Mouse (Mus musculus): Measurements from ENCODE around the gene Aak1. TPM values are rescaled to one million over a fixed set of nuclear protein-coding genes. Genes with fewer than 3 reads are reported as not detected.

Aak1 gene
- total RNA-seq, 2 experiments from 2014 or later: 15.8 to 39.4 TPM

DNA sequence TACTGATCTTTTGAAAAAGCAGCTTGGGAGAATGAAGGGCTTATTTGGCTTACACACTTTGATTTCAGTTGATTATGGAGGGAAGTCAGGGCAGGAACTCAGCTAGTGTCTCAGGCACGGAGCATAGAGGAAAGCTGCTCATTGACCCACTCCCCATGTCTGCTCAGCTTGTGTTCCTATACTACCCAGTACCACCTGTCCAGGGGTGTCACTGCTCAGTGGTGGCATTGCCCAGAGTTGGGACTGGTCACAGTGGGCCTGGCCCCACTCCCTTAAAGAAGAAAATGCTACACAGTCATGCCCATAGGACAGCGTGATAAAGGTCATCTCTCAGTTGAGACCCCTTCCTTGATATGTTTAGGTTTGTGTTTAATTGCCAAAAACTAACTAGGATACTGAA, 34.9 kb downstream of the Aak1 start:
- ATAC-seq (replicated peaks; ENCODE audit: low FRiP score, poor library complexity, severe bottlenecking): no peak

DNA sequence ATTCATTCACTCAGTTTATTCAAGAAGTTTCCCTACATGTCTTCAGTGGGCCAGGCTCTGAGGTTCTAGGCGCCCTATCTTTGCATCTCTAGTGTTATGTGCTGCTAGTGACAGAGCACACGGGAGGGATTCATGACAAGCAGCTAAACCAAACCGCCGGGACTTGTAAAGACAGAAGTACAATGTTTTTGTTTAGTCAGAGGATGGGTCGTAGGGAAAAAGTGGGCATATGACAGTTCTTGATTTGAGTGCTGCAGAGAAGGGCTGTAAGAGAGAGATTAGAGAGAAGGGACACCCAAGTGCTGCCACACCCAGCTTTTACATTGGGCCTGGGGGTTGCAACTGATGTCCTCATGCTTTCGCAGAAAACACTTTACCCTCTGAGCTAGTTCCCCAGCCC, 35.4 kb downstream of the Aak1 start:
- peak; percentile 72 for ATAC-seq (replicated peaks; ENCODE audit: low FRiP score, poor library complexity, severe bottlenecking)

GRCm38 (mm10) chr6:86885816-86886529, 36.7 kb downstream of the Aak1 start:
- no peak for ATAC-seq (replicated peaks; ENCODE audit: low FRiP score, poor library complexity, severe bottlenecking)

DNA sequence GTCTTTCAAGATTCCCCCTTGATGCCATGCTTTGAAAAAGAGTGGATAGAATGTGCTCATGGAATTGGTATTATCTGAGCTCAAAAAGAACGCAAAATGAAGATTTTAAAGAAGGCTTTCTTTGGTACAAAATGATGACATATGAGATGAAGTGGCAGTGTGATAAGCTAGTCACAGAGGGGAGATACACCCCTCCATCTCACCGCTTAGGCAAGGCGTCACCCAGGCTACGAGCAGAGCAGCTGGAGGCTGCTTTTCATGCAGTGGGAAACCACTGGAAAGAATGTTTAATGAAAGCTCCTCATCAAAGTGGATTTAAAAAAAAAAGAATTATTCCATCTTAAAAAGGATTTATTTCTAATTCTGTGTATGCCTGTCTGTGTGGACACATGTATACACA, 37.5 kb downstream of the Aak1 start:
- no peak for ATAC-seq (replicated peaks; ENCODE audit: low FRiP score, poor library complexity, severe bottlenecking)

GRCm38 (mm10) chr6:86897520-86897919, 48.2 kb downstream of the Aak1 start:
- no peak for ATAC-seq (replicated peaks; ENCODE audit: low FRiP score, poor library complexity, severe bottlenecking)

DNA sequence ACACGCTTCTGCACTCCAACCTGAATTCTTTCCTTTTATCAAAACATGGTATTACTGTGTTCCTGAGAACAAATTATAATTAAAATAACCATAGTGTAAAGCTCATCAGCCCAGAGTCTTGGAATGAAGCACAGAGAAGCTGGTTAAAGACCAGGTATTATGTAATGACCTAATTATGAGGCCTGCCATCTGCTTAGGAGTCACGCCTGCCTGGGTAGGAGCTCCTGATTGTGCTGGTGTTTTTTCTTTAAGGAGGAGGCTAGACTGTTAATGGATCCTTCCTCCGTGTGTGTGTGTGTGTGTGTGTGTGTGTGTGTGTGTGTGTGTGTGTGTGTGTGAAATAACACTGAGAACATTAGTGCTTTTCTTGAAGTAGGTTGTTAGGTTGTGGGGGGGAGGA, 49.7 kb downstream of the Aak1 start:
- ATAC-seq (replicated peaks; ENCODE audit: low FRiP score, poor library complexity, severe bottlenecking): no peak

GRCm38 (mm10) chr6:86899965-86900364, 50.6 kb downstream of the Aak1 start:
- no peak for ATAC-seq (replicated peaks; ENCODE audit: low FRiP score, poor library complexity, severe bottlenecking)

- no peak for ATAC-seq (replicated peaks; ENCODE audit: low FRiP score, poor library complexity, severe bottlenecking)
These were observed 51.2 kb downstream of the Aak1 start for GRCm38 (mm10) chr6:86900546-86900945.

DNA sequence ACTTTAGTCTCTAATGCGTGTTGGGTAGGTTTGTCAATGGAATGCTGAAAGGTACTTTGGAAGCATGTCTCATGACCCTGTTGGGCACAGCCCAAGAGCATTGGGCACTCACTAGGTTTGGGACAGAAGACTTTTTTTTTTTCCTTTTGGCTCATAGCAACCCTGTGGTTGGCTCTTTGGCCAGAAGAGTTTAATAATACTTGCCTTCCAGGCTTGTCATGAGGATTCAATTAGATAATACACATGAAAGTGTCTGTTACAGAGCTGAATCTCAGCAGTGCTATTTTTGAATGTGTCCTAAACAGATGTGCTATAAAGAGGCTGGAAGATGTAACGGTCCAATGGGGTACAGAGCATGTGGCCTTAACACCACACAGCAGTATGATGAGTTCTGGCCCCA, 56.2 kb downstream of the Aak1 start:
- no peak for ATAC-seq (replicated peaks; ENCODE audit: low FRiP score, poor library complexity, severe bottlenecking)

GRCm38 (mm10) chr6:86907191-86907590, 57.9 kb downstream of the Aak1 start:
- no peak for ATAC-seq (replicated peaks; ENCODE audit: low FRiP score, poor library complexity, severe bottlenecking)

- no peak for ATAC-seq (replicated peaks; ENCODE audit: low FRiP score, poor library complexity, severe bottlenecking)
These were observed 59.3 kb downstream of the Aak1 start for GRCm38 (mm10) chr6:86908561-86909150.

- ATAC-seq (replicated peaks; ENCODE audit: low FRiP score, poor library complexity, severe bottlenecking): no peak
These were observed 60.6 kb downstream of the Aak1 start for GRCm38 (mm10) chr6:86909881-86910280.

- ATAC-seq (replicated peaks; ENCODE audit: low FRiP score, poor library complexity, severe bottlenecking): no peak
These were observed 67.0 kb downstream of the Aak1 start for GRCm38 (mm10) chr6:86916157-86916820.

DNA sequence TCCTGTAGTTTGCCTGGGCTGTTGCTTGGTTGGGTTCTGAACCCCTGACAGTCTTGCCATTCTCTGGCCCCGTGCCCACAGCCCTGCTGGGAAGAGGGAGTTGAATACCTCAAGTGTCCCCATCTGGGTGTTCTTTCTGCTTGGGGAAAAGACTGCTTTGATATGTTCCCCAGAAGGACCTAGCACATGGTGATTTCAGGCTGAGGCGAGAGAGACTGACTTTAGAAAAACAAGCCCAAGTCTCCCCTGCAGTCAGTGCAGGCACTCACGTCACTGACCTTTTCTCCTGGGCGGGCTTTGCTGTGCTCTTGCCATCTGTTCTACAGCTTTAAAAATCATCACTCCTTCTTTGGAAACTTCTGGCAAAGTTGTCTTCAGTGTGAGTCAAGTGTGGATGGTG, 67.9 kb downstream of the Aak1 start:
- no peak for ATAC-seq (replicated peaks; ENCODE audit: low FRiP score, poor library complexity, severe bottlenecking)

- no peak for ATAC-seq (replicated peaks; ENCODE audit: low FRiP score, poor library complexity, severe bottlenecking)
These were observed 68.9 kb downstream of the Aak1 start for GRCm38 (mm10) chr6:86918058-86918835.

GRCm38 (mm10) chr6:86921880-86922279, 72.6 kb downstream of the Aak1 start:
- peak; percentile 76 for ATAC-seq (replicated peaks; ENCODE audit: low FRiP score, poor library complexity, severe bottlenecking)

DNA sequence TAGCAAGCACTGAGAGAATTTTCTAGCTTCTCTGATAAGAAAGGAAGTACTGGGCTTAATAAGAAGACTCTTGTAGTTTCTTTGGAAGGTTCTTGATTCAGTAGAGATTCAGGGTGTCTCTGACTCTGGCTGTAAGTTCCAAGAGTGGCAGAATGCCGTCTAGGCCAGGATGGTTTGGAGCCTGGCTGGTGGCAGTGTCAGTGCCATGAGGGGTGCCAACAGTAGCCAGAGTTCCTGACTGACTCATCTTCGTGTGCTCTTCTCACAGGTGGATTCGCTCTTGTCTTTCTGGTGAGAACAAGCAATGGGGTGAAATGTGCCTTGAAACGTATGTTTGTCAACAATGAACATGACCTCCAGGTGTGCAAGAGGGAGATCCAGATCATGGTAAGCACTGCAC, 75.4 kb downstream of the Aak1 start:
- no peak for ATAC-seq (replicated peaks; ENCODE audit: low FRiP score, poor library complexity, severe bottlenecking)

DNA sequence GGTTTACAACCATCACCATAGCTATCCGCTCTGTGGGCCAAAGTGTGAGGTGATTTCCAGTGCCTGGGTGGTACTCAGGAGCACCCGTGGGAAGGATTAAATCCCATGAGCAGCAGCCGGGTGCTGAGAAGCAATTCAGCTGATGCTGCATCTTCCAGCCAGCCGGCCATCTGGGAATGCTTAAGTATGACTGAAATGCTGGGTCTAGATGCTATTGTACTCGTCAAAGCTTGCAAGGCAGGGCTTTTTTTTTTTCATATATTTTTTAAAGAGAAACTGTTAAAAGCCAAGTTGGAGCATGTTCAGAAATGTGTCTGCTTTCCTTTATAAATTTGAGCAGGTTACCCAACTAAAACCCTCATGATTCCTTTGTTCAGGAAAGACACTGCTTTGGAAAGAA, 85.2 kb downstream of the Aak1 start:
- ATAC-seq (replicated peaks; ENCODE audit: low FRiP score, poor library complexity, severe bottlenecking): no peak

GRCm38 (mm10) chr6:86939797-86940196, 90.5 kb downstream of the Aak1 start:
- ATAC-seq (replicated peaks; ENCODE audit: low FRiP score, poor library complexity, severe bottlenecking): no peak

- ATAC-seq (replicated peaks; ENCODE audit: low FRiP score, poor library complexity, severe bottlenecking): no peak
These were observed 91.6 kb downstream of the Aak1 start for GRCm38 (mm10) chr6:86940966-86941365.

DNA sequence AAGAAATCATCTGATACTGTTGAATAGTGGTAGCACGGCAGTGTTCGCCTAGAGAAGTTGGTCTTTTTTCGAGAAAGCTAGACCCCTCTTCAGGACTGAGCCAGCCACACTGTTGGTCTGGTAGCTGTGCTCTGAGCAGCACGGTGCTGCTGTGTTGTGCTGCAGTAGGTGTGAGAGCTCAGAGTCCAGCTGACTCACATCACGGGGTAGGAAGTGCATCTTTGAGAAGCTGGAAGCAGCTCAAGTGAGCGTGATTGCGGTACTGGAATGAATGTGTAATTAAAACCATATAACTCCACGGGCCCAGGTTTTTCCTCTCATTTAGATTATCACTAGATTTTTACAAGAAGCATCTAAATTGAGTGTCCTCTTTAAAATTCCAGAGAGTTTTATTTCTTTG, 97.8 kb downstream of the Aak1 start:
- no peak for ATAC-seq (replicated peaks; ENCODE audit: low FRiP score, poor library complexity, severe bottlenecking)

Data from erythroid progenitor cell, adult 5-6 weeks (primary cell).